Mouse (Mus musculus) embryo, embryonic 11.5 days (tissue): Measurements from ENCODE around the gene Mpdu1.
"Not testable (repeated sequence)": the region's sequence is repeated elsewhere in the genome, so short reads cannot be mapped to it uniquely, and the experiment has no call there.

Experiments used
- DNase-seq: peaks from one replicate; pipeline ENCODE4 v3.0.0-alpha.2; 2012; ENCODE audit warnings: low read depth, low spot score

Mpdu1 gene

GRCm38 (mm10) chr11:69665457-69665960 is 3.1 kb upstream of the Mpdu1 start:
- DNase-seq = no peak

GRCm38 (mm10) chr11:69664841-69665240 is 2.4 kb upstream of the Mpdu1 start:
- no peak for DNase-seq

GRCm38 (mm10) chr11:69663795-69664194 is 1.4 kb upstream of the Mpdu1 start:
- no peak for DNase-seq

- no peak for DNase-seq
These were observed 677 bp upstream of the Mpdu1 start for GRCm38 (mm10) chr11:69662967-69663671.

- DNase-seq = no peak
These were observed 1.1 kb downstream of the Mpdu1 start for GRCm38 (mm10) chr11:69661221-69661881.

- no peak for DNase-seq
These were observed 5.0 kb downstream of the Mpdu1 start for GRCm38 (mm10) chr11:69657462-69657881.

GRCm38 (mm10) chr11:69656617-69657461 is 5.6 kb downstream of the Mpdu1 start:
- DNase-seq = peak; percentile 56

- DNase-seq = no peak
These were observed 6.4 kb downstream of the Mpdu1 start for GRCm38 (mm10) chr11:69656065-69656455.

GRCm38 (mm10) chr11:69655264-69656064 is 7.0 kb downstream of the Mpdu1 start, which contains the start of gene Sox15:
Sox15 (plus strand) TSS chr11:69655314.
- DNase-seq = peak; percentile 77

- no peak for DNase-seq
These were observed 7.7 kb downstream of the Mpdu1 start for GRCm38 (mm10) chr11:69654760-69655159.

GRCm38 (mm10) chr11:69653399-69653798 is 9.0 kb downstream of the Mpdu1 start:
- DNase-seq = no peak

GRCm38 (mm10) chr11:69645860-69646259 is 16.6 kb downstream of the Mpdu1 start:
- no peak for DNase-seq

- no peak for DNase-seq
These were observed 27.0 kb downstream of the Mpdu1 start for GRCm38 (mm10) chr11:69635471-69635870.

- peak; percentile 29 for DNase-seq
These were observed 29.1 kb downstream of the Mpdu1 start for GRCm38 (mm10) chr11:69633128-69633866.

GRCm38 (mm10) chr11:69632284-69633089 is 30.0 kb downstream of the Mpdu1 start, which contains the start of gene Fxr2:
Fxr2 (plus strand) TSS chr11:69632990.
- peak; percentile 100 for DNase-seq

GRCm38 (mm10) chr11:69629802-69630201 is 32.6 kb downstream of the Mpdu1 start:
- DNase-seq = no peak

- peak; percentile 76 for DNase-seq
These were observed 34.2 kb downstream of the Mpdu1 start for GRCm38 (mm10) chr11:69628286-69628685.

GRCm38 (mm10) chr11:69624339-69624738 is 38.1 kb downstream of the Mpdu1 start:
- DNase-seq = not testable (repeated sequence)

GRCm38 (mm10) chr11:69623006-69623405 is 39.4 kb downstream of the Mpdu1 start:
- DNase-seq = no peak
